Mouse (Mus musculus): ENCODE measurements around the gene Nsmce4a. TPM values are rescaled to one million over a fixed set of nuclear protein-coding genes. Genes with fewer than 3 reads are reported as not detected.
"Not testable (repeated sequence)": the region's sequence is repeated elsewhere in the genome, so short reads cannot be mapped to it uniquely, and the experiment has no call there.

Nsmce4a gene
- total RNA-seq, 2 experiments from 2014 or later, result 41.8 to 42.2 TPM

GRCm38 (mm10) chr7:130537068-130537467 lies 35.9 kb downstream of the Nsmce4a start:
- no peak for TF ChIP-seq CTCF (conservative IDR thresholded peaks at IDR 0.05)
- Histone ChIP-seq H3K27ac (no peak overlapping the region), H3K4me3 (no peak overlapping the region)
- DNase-seq (ENCODE audit: low spot score in 2 of 2), result no peak

GRCm38 (mm10) chr7:130535174-130535573 lies 37.7 kb downstream of the Nsmce4a start:
- H3K4me3 ChIP-seq, result no peak overlapping the region
- TF ChIP-seq CTCF (conservative IDR thresholded peaks at IDR 0.05), result peak; percentile 66
- no peak overlapping the region for H3K27ac ChIP-seq
- no peak for DNase-seq (ENCODE audit: low spot score in 2 of 2)

- TF ChIP-seq CTCF (conservative IDR thresholded peaks at IDR 0.05), result peak; percentile 82
- no peak overlapping the region for H3K4me3 ChIP-seq
- H3K27ac ChIP-seq, result peak overlapping the region; percentile 29
- peak; percentile 88 to 97 for DNase-seq (ENCODE audit: low spot score in 2 of 2)
Measured at GRCm38 (mm10) chr7:130533316-130534260, 39.3 kb downstream of the Nsmce4a start.

GRCm38 (mm10) chr7:130531138-130531537 lies 41.8 kb downstream of the Nsmce4a start:
- not testable (repeated sequence) for H3K4me3 ChIP-seq; DNase-seq (ENCODE audit: low spot score in 2 of 2); H3K27ac ChIP-seq

GRCm38 (mm10) chr7:130527306-130527705 lies 45.6 kb downstream of the Nsmce4a start:
- H3K4me3 ChIP-seq, result no peak overlapping the region
- DNase-seq (ENCODE audit: low spot score in 2 of 2), result no peak
- H3K27ac ChIP-seq, result no peak overlapping the region
- no peak for TF ChIP-seq CTCF (conservative IDR thresholded peaks at IDR 0.05)

GRCm38 (mm10) chr7:130523451-130523850 lies 49.5 kb downstream of the Nsmce4a start:
- DNase-seq (ENCODE audit: low spot score in 2 of 2), result no peak
- no peak for TF ChIP-seq CTCF (conservative IDR thresholded peaks at IDR 0.05)
- Histone ChIP-seq H3K27ac (no peak overlapping the region), H3K4me3 (no peak overlapping the region)

GRCm38 (mm10) chr7:130520812-130521422 lies 52.0 kb downstream of the Nsmce4a start:
- Histone ChIP-seq H3K27ac (peak overlapping the region; percentile 97), H3K4me3 (no peak overlapping the region)
- TF ChIP-seq CTCF (conservative IDR thresholded peaks at IDR 0.05), result no peak
- no peak for DNase-seq (ENCODE audit: low spot score in 2 of 2)

- no peak for TF ChIP-seq CTCF (conservative IDR thresholded peaks at IDR 0.05)
- peak within 1 kb of the TSS; percentile 97 for H3K27ac ChIP-seq
- H3K4me3 ChIP-seq, result peak within 1 kb of the TSS; percentile 98
- DNase-seq (ENCODE audit: low spot score in 2 of 2), result no peak
Measured at GRCm38 (mm10) chr7:130520049-130520425, 52.9 kb downstream of the Nsmce4a start, which contains the start of gene Ate1. Gene Ate1, minus strand, starts transcription at chr7:130520369.

- Histone ChIP-seq H3K27ac (peak overlapping the region; percentile 97), H3K4me3 (peak overlapping the region; percentile 98)
- TF ChIP-seq CTCF (conservative IDR thresholded peaks at IDR 0.05), result no peak
- peak; percentile 98 for DNase-seq (ENCODE audit: low spot score in 2 of 2)
Measured at GRCm38 (mm10) chr7:130519096-130520048, 53.5 kb downstream of the Nsmce4a start.

- Histone ChIP-seq H3K4me3 (peak overlapping the region; percentile 98), H3K27ac (peak overlapping the region; percentile 97)
- no peak for DNase-seq (ENCODE audit: low spot score in 2 of 2)
- no peak for TF ChIP-seq CTCF (conservative IDR thresholded peaks at IDR 0.05)
Measured at GRCm38 (mm10) chr7:130518213-130519095, 54.5 kb downstream of the Nsmce4a start.

GRCm38 (mm10) chr7:130510243-130510642 lies 62.7 kb downstream of the Nsmce4a start:
- Histone ChIP-seq H3K4me3 (no peak overlapping the region), H3K27ac (no peak overlapping the region)
- TF ChIP-seq CTCF (conservative IDR thresholded peaks at IDR 0.05), result no peak
- DNase-seq (ENCODE audit: low spot score in 2 of 2), result no peak

GRCm38 (mm10) chr7:130503006-130503405 lies 69.9 kb downstream of the Nsmce4a start:
- DNase-seq (ENCODE audit: low spot score in 2 of 2), result no peak
- Histone ChIP-seq H3K4me3 (no peak overlapping the region), H3K27ac (no peak overlapping the region)
- no peak for TF ChIP-seq CTCF (conservative IDR thresholded peaks at IDR 0.05)
